Comparison of ENCODE assay signal across 25 mouse cellular contexts in genomic region chr10:77038579-77039174, GRCm38 (mm10).
"Had no signal": no experiment of that assay in that cellular context is flagged by ENCODE, and none has a peak within 500 bp of the region (broad histone marks: within the 10 kb centered on the region; RNA-seq: fewer than 3 reads in every experiment).

No protein-coding gene starts in this region.

- H3K4me2 ChIP-seq: heart, embryonic 12.5 days; hindbrain, embryonic 14.5 days; intestine, embryonic 15.5 days; limb, embryonic 12.5 days; liver, embryonic 11.5 days; liver, embryonic 13.5 days had no signal

- H3K9me3 ChIP-seq: heart, embryonic 10.5 days; heart, embryonic 12.5 days; hindbrain, embryonic 10.5 days; intestine, embryonic 15.5 days; limb, embryonic 10.5 days; limb, embryonic 12.5 days; liver, embryonic 13.5 days had no signal

- H3K9ac ChIP-seq: heart, embryonic 12.5 days; hindbrain, embryonic 14.5 days; intestine, embryonic 15.5 days; limb, embryonic 12.5 days; liver, embryonic 13.5 days had no signal

- H3K4me3 ChIP-seq: gastrocnemius, adult 2 months; heart, embryonic 10.5 days; heart, embryonic 12.5 days; hindbrain, embryonic 10.5 days; intestine, embryonic 15.5 days; layer of hippocampus, adult 2 months; left cerebral cortex, adult 2 months; limb, embryonic 10.5 days; limb, embryonic 12.5 days; liver, embryonic 13.5 days had no signal

- H3K27ac ChIP-seq: gastrocnemius, adult 2 months; heart, embryonic 10.5 days; hindbrain, embryonic 10.5 days; hindbrain, embryonic 14.5 days; intestine, embryonic 15.5 days; layer of hippocampus, adult 2 months; left cerebral cortex, adult 2 months; limb, embryonic 10.5 days; limb, embryonic 12.5 days; liver, embryonic 13.5 days had no signal

- H3K27me3 ChIP-seq: heart, embryonic 12.5 days; intestine, embryonic 15.5 days; limb, embryonic 12.5 days; liver, embryonic 13.5 days had no signal

- DNase-seq: gastrocnemius, adult 2 months; gastrocnemius, postnatal 10 days; gastrocnemius, postnatal 25 days; heart, adult 18-20 months; heart, postnatal 10 days; heart, postnatal 4 days; kidney, adult 18-20 months; kidney, adult 8-10 months; kidney, postnatal 10 days; kidney, postnatal 4 days; liver; liver, embryonic 13.5 days had no signal

- ATAC-seq: hindbrain, embryonic 16.5 days; inflammation-experienced regulatory T-cells, adult 6 months; intestine, embryonic 15.5 days; intestine, postnatal 0 days had no signal
